Mouse (Mus musculus) brown adipose tissue, adult 24 weeks (tissue): ENCODE results near the gene Rab35. TPM values are rescaled to one million over a fixed set of nuclear protein-coding genes. Genes with fewer than 3 reads are reported as not detected.

Source experiments
- H3K27ac ChIP-seq: fragments of 200-500 bp; replicated peaks from 2 replicates; pipeline ENCODE4 v1.5.1; 2012; ENCODE audit warnings: low read depth, mild to moderate bottlenecking, low read length
- H3K4me1 ChIP-seq: fragments of 200-500 bp; 2 replicates; pipeline ENCODE4 v1.6.1; 2012; ENCODE audit warnings: low read length, mixed read lengths; ENCODE audit not compliant: control insufficient read depth, insufficient read depth, insufficient read length
- H3K4me3 ChIP-seq: fragments of 200-500 bp; 2 replicates; pipeline ENCODE4 v1.5.1; 2012; ENCODE audit warnings: low read depth, mild to moderate bottlenecking, low read length, moderate library complexity; ENCODE audit not compliant: insufficient read depth
- polyA plus RNA-seq: library from polyadenylated mRNA; stranded (reverse); fragments of >200 nt; gene quantifications from 2 replicates; pipeline ENCODE4 v1.2.4, GENCODE M21; 2012; ENCODE audit not compliant: missing spikeins, insufficient read depth, insufficient read length

Rab35 gene
- polyA plus RNA-seq, result 20.9 and 29.4 TPM in 2 replicates

GRCm38 (mm10) chr5:115631505-115632357, at the start of gene Rab35:
Gene Rab35 (plus strand): TSS chr5:115631908.
- H3K4me3 ChIP-seq, result peak within 1 kb of the TSS; percentile 98
- H3K27ac ChIP-seq, result peak within 1 kb of the TSS; percentile 91
- peaks cover 28% of the 10 kb centered on the region for H3K4me1 ChIP-seq

GRCm38 (mm10) chr5:115585616-115586015, 46.1 kb upstream of the Rab35 start:
- Histone ChIP-seq H3K4me3 (no peak overlapping the region), H3K27ac (no peak overlapping the region), H3K4me1 (no peaks in the 10 kb centered on the region)

- H3K4me1 ChIP-seq, result no peaks in the 10 kb centered on the region
- no peak overlapping the region for H3K4me3 ChIP-seq
- no peak overlapping the region for H3K27ac ChIP-seq
Observed at GRCm38 (mm10) chr5:115586166-115586565, 45.5 kb upstream of the Rab35 start.

DNA sequence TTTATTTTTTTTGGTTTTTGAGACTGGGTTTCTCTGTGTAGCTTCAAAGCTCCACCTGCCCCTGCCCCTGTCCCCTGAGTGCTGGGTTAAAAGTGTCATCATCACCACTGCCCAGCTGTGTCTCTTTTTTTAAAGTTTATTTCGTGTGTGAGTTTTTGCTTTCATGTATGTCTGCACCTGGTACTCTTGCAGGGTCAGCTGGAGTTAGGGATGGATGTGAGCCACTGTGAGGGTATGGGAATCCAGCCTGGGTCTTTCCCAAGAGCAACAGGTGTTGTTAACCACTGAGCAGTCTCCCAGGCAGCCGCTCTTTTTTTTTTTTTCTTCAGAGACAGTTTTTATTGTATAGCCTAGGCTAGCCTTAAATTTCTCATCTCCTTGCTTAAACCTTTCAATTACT, 44.9 kb upstream of the Rab35 start:
- no peaks in the 10 kb centered on the region for H3K4me1 ChIP-seq
- H3K4me3 ChIP-seq, result no peak overlapping the region
- no peak overlapping the region for H3K27ac ChIP-seq

DNA sequence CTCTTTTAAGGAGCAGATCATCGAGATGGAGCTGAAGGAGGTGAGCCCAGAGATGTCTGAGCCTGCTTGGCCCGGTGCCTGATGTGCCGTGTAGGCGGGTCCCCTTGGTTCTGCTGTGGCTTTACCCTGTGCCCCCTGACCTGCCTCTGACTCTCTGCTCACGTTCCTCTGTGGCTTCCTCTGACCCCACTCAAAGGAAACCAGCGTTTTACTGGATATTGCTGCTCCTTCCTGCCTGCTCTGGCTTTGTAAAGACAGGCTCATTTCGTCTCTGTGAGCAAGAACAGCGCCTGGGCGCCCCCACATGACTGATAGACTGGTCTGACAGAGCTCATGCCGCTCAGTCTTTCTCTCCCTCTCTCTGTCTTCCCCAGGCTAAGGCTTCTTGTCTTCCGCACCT, 40.7 kb upstream of the Rab35 start:
- H3K4me1 ChIP-seq, result no peaks in the 10 kb centered on the region
- H3K27ac ChIP-seq, result peak overlapping the region; percentile 35; the same call in 1 of the 2 replicates
- no peak overlapping the region for H3K4me3 ChIP-seq

GRCm38 (mm10) chr5:115591506-115591905, 40.2 kb upstream of the Rab35 start:
- no peak overlapping the region for H3K4me3 ChIP-seq
- no peak overlapping the region for H3K27ac ChIP-seq
- H3K4me1 ChIP-seq, result no peaks in the 10 kb centered on the region

GRCm38 (mm10) chr5:115603561-115603960, 28.1 kb upstream of the Rab35 start:
- Histone ChIP-seq H3K4me3 (no peak overlapping the region), H3K4me1 (no peaks in the 10 kb centered on the region), H3K27ac (no peak overlapping the region)

DNA sequence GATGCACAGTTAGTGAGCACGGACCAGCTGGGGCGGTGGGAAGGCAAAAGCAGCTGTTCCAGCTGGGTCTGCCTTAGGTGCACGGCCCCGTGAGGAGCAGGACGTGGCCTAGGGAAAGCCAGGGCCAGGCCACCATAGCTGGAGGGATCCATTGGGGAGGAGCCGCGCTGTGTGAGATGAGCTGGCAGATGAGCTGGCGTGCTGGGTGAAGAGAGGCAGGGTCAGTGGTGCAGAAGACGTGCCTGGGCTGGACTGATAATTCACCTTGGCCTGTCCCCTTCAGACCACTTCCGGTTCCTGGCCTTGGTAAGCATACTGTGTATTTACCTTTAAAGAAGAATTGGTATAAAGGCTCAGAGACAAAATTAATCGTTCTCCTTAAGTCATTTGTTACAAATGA, 20.1 kb upstream of the Rab35 start:
- H3K4me1 ChIP-seq, result no peaks in the 10 kb centered on the region
- no peak overlapping the region for H3K4me3 ChIP-seq
- no peak overlapping the region for H3K27ac ChIP-seq

GRCm38 (mm10) chr5:115613332-115613731, 18.4 kb upstream of the Rab35 start:
- Histone ChIP-seq H3K4me1 (no peaks in the 10 kb centered on the region), H3K27ac (no peak overlapping the region), H3K4me3 (no peak overlapping the region)

- H3K4me1 ChIP-seq, result no peaks in the 10 kb centered on the region
- H3K27ac ChIP-seq, result no peak overlapping the region
Observed at GRCm38 (mm10) chr5:115614948-115615347, 16.8 kb upstream of the Rab35 start.

DNA sequence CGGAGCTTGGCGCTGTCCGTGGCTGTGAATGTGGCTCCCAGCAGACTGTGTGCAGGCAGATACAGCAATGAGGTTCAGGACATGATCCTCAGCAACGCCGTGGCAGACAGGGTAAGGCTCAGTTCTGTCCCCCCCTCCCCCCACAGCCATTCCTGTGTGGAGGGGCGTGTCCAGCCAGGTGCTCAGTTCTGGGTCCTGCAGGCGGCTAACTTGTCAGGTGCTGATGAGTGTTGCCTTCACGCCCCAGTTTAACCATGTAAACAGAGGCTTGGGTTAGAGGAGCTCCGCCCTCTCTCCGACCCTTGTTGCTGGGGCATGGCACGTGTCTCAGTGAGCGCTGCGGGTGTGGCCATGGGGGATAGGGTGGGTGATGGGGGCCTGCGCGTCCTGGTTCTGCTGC, 12.0 kb upstream of the Rab35 start:
- Histone ChIP-seq H3K4me1 (no peaks in the 10 kb centered on the region), H3K4me3 (no peak overlapping the region), H3K27ac (no peak overlapping the region)

More at GRCm38 (mm10) chr5:115614948-115615347, 16.8 kb upstream of the Rab35 start:
- H3K4me3 ChIP-seq, result no peak overlapping the region

DNA sequence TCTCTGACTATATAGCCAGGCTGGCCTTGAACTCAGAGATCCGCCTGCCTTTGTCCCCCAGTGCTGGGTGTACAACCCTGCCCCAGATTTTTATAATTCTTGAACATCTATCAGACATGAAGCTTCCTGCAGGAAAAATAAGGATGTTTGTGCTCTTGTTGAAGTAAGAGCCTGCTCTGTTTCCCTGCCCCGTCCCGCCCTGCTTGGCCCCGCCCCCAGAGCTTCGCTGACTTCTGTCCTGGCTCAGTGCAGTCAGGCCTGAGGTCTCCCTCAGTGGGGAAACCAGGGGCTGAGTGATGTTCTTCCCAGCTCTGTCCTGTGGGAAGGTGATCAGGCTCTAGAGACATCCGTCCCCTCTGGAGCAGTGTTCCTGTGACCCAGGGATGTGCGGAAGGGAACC, 9.0 kb upstream of the Rab35 start:
- Histone ChIP-seq H3K4me1 (no peaks in the 10 kb centered on the region), H3K27ac (no peak overlapping the region), H3K4me3 (no peak overlapping the region)

GRCm38 (mm10) chr5:115623694-115624440, 7.8 kb upstream of the Rab35 start:
- Histone ChIP-seq H3K4me3 (no peak overlapping the region), H3K27ac (peak overlapping the region; percentile 52; the same call in 1 of the 2 replicates), H3K4me1 (no peaks in the 10 kb centered on the region)

DNA sequence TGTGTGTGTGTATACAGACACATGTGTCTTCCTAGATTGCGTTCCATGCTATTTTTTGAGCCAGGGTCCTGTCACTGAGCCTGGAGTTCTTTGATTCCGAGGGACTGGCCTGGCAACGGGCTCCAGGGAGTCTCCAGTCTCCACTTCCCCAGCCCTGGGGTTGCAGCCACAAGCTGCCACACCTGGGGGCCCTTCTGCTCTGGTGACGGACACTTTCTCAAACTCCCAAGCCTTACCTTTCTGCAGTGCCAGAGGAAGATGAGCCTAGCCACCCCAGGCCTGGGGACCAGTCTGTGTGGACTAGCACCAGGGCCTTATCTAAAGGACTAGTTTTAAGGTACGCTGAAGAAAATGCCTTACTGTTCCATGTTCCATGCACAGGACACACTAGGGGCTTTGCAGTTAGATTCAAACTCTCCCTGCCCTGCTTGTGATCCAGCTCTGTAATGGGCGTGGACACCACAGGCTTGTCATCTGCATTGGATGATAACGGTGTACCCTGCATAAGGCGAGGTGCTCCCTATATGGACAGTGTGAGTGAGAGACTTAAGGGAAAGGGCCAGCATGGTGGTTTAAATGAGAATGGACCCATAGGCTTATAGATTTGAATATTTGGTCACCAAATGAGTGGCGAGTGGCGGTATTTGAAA, 5.3 kb upstream of the Rab35 start:
- H3K27ac ChIP-seq, result no peak overlapping the region
- H3K4me3 ChIP-seq, result no peak overlapping the region
- H3K4me1 ChIP-seq, result no peaks in the 10 kb centered on the region

DNA sequence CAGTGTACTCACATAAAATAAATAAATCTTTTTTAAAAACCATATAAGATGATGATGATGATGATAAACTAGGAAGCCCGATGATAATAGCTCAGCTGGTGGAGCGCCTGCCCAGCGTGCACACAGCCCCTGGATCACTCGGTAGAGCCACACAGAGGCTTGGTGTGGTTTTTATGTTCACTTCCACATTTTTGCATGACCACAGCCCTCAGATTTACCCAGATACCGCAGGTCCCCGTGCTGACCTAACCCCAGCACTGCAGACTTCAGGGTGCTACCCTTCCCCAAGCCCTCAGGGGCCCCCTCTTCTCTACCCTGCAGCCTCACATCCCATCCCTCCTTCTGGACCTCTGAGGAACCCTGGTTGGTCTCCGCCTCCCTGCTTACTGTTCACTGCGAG, 3.6 kb upstream of the Rab35 start:
- Histone ChIP-seq H3K27ac (no peak overlapping the region), H3K4me3 (no peak overlapping the region), H3K4me1 (peaks cover 5% of the 10 kb centered on the region)
